Mouse (Mus musculus) thymus, postnatal 0 days (tissue): Measurements from ENCODE around the gene Prdm16. TPM values are rescaled to one million over a fixed set of nuclear protein-coding genes. Genes with fewer than 3 reads are reported as not detected.

Source experiments
- DNase-seq: peaks from one replicate; pipeline ENCODE4 v3.0.0-alpha.2; 2015; ENCODE audit warnings: low spot score
- polyA plus RNA-seq: library from polyadenylated mRNA; unstranded; fragments of >200 nt; fragmentation: Nextera tagmentation; extraction: Ambion mirVana; gene quantifications from 2 replicates; pipeline ENCODE4 v1.2.1, GENCODE M21; 2015

Prdm16 gene
- polyA plus RNA-seq, 1 experiment from 2014 or later, result 6.6 TPM

- DNase-seq, result no peak
Measured at GRCm38 (mm10) chr4:154481771-154482637, 154.7 kb downstream of the Prdm16 start.

GRCm38 (mm10) chr4:154480544-154481260 is 156.0 kb downstream of the Prdm16 start:
- no peak for DNase-seq

GRCm38 (mm10) chr4:154480143-154480542 is 156.5 kb downstream of the Prdm16 start:
- no peak for DNase-seq

GRCm38 (mm10) chr4:154478933-154479613 is 157.6 kb downstream of the Prdm16 start:
- no peak for DNase-seq

DNA sequence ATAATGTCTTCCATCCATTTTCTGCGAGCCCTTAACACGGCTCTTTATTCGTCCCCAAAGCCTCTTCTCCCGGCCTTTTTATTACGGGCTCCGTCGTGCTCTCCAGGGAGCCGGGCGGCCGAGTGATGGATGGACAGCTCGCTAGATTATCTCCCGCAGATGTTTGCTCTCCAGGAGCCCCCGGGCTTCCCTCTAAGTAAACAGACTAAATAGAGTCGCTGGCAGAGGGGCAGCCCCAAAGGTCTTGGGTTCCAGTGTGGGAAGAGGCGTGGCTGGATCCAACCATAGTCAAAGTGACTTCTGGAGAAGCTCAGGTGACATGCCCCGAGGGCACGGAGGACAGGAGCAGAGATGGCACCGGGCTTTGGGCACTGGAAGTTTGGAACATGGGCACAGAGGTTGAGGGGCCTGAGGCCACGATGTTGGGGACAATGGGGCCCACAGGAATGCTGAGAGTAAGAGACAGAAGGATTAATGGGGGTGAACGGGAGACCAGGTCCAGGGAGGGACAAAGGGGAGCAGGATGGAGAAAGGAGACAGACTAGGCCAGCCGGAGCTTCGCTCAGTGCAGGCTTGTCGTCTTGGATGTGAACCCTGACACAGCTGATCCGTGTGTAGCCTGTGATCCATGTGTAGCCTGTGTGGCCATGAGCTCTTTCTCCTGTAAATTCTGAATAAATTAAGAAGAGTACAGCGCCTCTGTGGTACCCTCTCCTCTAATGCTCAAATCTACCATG is 162.9 kb downstream of the Prdm16 start:
- no peak for DNase-seq

- no peak for DNase-seq
Measured at GRCm38 (mm10) chr4:154472569-154472968, 164.1 kb downstream of the Prdm16 start.

GRCm38 (mm10) chr4:154471447-154472101 is 165.1 kb downstream of the Prdm16 start:
- DNase-seq, result no peak

GRCm38 (mm10) chr4:154466305-154466704 is 170.4 kb downstream of the Prdm16 start:
- no peak for DNase-seq

DNA sequence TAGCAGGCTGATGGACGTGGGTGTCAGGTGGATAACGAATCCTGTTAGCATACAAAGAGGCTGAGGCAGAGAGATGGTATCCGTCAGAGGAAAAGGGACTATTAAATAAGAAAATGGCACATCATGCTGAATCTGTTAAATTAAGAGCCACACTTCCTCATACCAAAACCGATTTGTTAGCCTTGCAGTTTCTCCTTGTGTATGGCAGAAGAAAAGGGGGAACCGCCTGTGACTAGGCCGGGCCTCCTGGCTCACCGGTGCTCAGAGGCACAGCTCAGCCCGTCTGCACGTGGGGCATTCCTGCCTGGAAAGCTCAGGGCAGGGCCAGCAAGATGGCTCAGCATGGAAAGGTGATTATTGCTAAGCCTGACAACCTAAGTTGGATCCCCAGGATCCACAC is 171.6 kb downstream of the Prdm16 start:
- no peak for DNase-seq

DNA sequence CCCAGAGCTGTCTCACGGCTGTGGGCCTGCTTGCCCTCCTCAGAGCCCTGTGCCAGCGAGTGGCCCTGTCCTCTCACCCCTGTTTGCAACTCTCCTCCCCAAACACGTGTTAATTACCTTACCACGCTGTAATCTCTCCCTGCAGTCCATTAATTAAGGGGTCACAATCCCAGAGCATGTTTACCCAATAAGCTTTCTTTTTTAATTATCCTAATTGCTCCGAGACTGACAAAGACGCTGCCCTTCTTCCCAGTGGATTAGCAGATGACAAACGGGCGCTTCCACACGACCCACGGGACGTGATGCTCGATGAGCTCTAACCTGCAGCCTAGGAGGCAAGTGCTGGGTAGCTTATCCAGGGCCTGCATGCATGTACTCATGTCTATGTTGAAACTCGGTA is 176.7 kb downstream of the Prdm16 start:
- DNase-seq, result no peak

GRCm38 (mm10) chr4:154457756-154458155 is 178.9 kb downstream of the Prdm16 start:
- DNase-seq, result no peak

GRCm38 (mm10) chr4:154456265-154456822 is 180.3 kb downstream of the Prdm16 start:
- DNase-seq, result no peak

DNA sequence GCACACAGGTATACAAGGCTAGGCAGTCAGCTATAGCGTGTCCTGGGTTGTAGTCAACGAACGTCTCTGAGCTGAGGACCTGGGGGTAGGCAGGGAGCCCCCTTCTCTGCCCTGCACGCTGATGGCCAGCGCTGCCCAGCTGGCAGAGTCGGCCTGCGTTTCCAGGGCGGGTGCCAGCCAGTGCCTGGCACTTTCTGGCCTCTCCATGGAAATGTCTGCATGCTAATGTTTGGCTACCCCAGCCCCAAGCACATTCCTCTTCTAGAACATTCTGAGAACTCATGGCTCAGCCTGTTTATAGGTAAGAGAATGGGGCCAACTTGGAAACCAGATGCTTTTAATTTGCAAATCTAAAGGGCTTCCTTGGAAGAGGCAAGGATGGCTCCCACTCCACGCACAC is 186.2 kb downstream of the Prdm16 start:
- DNase-seq, result no peak

GRCm38 (mm10) chr4:154450036-154450435 is 186.6 kb downstream of the Prdm16 start:
- DNase-seq, result no peak

GRCm38 (mm10) chr4:154449343-154449742 is 187.3 kb downstream of the Prdm16 start:
- DNase-seq, result no peak

GRCm38 (mm10) chr4:154445721-154446120 is 191.0 kb downstream of the Prdm16 start:
- no peak for DNase-seq

GRCm38 (mm10) chr4:154442645-154443304 is 193.9 kb downstream of the Prdm16 start:
- DNase-seq, result no peak

DNA sequence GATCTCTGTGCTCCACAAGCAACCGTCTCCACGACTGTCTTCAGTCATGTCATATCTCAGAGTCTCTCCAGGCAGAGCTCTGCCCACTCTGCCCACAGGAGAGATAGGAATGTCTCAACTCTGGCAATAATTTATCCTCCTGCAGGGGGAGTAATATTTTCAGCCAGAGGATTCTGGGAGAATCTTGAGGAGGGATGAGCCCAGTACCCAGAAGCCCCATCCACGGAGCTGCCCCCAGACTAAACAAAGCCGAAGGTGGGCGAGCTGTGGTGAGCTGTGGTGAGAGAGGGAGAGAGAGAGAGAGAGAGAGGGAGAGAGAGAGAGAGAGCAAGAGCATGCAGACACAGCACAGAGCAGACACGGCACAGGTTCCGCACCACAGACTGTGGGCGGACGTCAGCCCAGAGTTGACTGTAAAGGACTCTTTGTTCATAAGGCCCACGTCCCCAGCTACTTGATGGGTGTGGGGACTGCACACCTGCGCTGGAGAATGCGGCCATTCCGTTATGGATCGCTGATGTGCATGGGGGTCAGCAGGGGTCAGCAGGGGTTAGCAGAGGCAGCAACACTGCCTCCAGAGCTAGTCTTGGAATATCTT is 197.1 kb downstream of the Prdm16 start:
- DNase-seq, result no peak

DNA sequence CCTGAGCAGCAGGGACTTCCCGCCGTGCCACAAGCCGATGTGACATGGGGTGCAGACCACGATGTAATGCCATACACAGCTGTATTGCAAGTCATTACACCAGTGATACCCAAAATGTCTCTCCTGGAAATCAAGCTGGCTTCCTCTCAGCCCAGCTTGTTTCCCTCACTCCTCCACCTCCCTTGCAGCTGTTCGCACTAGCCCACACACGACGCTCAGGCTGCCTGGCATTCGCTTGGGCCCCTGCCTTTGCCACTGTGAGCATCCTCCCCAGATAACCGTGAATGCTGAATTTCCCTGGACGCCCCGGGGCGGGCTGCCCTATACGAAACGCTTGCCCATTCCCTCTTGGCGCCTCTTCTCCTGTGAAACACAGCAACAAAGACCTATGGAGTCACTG is 198.1 kb downstream of the Prdm16 start:
- no peak for DNase-seq
